Mouse (Mus musculus) bone marrow, adult 2 months (tissue): ENCODE results near the gene Mgat4a.

Experiments
- CTCF ChIP-seq: fragments of 200-500 bp; IDR thresholded peaks from 2 replicates; pipeline ENCODE4 v1.5.1; 2011; ENCODE audit warnings: low read length, control low read depth; ENCODE audit not compliant: control insufficient read depth, insufficient read depth
- POLR2A ChIP-seq: fragments of 200-500 bp; IDR thresholded peaks from 2 replicates; pipeline ENCODE4 v1.6.1; 2011; ENCODE audit warnings: low read depth, mild to moderate bottlenecking, control low read depth, low read length, borderline replicate concordance; ENCODE audit not compliant: control insufficient read depth

DNA sequence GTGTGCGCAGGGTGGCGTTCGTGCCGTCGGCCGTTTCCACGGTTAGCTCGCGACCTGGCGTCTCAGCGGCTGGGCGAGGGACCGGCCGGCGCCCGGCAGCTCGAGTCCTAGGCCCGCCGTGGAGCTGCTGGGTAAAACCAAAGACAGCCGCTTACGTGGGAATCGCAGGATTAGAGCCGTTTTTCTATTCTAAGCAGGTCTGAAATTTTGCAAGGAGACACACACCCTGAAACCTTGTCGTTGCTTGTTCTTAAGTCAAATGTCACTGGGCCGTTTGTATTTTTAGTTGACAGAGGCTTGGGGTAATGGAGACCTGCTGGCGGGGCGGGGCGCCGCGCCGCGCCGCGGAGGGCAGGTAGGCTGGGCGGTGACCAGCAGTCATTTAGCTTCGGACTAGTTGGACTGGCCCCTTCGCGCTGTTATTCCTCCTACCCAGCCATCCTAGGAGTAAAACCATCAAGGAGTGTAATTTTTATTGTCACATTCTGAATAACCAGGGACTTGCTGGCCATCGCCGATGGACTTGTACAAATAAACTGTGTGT lies 110.4 kb downstream of the Mgat4a start:
- TF ChIP-seq POLR2A (no peak), CTCF (no peak)
